Mouse (Mus musculus) G1E (cell line): ENCODE measurements at regions not wholly inside any gene's neighbourhood (a gene's known extent, or its start where the extent isn't known, plus 50 kb on each side); places are given as distances from the start of the nearest gene placed in this dataset.

Source experiments
- CTCF ChIP-seq: IDR thresholded peaks from 2 replicates; pipeline ENCODE4 v1.5.1; 2012; ENCODE audit warnings: low read depth, low read length, inconsistent platforms, mixed read lengths
- GATA1 ChIP-seq: IDR thresholded peaks from 2 replicates; pipeline ENCODE4 v1.6.1; 2012; ENCODE audit warnings: borderline replicate concordance, low read length, inconsistent platforms, mixed read lengths
- POLR2AphosphoS5 ChIP-seq: IDR thresholded peaks from 2 replicates; pipeline ENCODE4 v1.6.1; 2012; ENCODE audit warnings: low read depth, low read length, inconsistent platforms; ENCODE audit not compliant: insufficient replicate concordance
- TAL1 ChIP-seq: conservative IDR thresholded peaks from 2 replicates; pipeline ENCODE4 v1.6.1; 2012; ENCODE audit warnings: low read depth, low read length, inconsistent platforms, mixed read lengths

DNA sequence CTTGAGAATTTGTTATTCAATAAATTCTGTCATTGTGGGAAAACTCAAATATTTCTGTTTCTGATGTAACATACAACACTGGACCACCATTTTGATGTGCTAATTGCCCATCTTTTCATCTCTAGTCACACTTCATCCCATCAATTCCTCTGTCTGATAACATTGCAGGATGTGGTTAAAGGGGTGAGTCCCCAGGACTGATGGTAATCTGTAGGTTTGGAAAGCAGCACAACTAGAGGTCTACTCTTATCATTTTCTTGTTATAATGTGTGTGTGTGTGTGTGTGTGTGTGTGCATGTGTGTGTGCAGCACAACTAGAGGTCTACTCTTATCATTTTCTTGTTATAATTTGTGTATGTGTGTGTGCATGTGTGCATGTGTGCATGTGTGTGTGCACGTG is 160.5 kb upstream of the Meis1 start:
- TF ChIP-seq CTCF (no peak), POLR2AphosphoS5 (no peak), GATA1 (no peak), TAL1 (no peak)
